Comparison of ENCODE assay signal across 20 mouse cellular contexts in genomic region chr11:107532271-107532670, GRCm38 (mm10).
"Had no signal": no experiment of that assay in that cellular context is flagged by ENCODE, and none has a peak within 500 bp of the region (broad histone marks: within the 10 kb centered on the region; RNA-seq: fewer than 3 reads in every experiment).

No protein-coding gene starts in this region.

- H3K36me3 ChIP-seq: liver, embryonic 15.5 days; lung, embryonic 15.5 days; midbrain, embryonic 13.5 days; midbrain, embryonic 15.5 days; neural tube, embryonic 12.5 days; stomach, embryonic 15.5 days had no signal

- H3K9ac ChIP-seq: liver, embryonic 15.5 days; liver, postnatal 0 days; lung, embryonic 15.5 days; midbrain, embryonic 13.5 days; midbrain, embryonic 15.5 days; neural tube, embryonic 12.5 days; stomach, embryonic 15.5 days had no signal

- H3K4me1 ChIP-seq: midbrain, embryonic 15.5 days; neural tube, embryonic 12.5 days; stomach, embryonic 15.5 days had no signal

- DNase-seq: liver, postnatal 0 days; lung, adult 2 months; lung, postnatal 14 days; lung, postnatal 36 days; right cerebral cortex, postnatal 25 days; right cerebral cortex, postnatal 4 days; spleen, adult 18-20 months; thymus, adult 18-20 months; thymus, postnatal 14 days; thymus, postnatal 36 days had no signal

- H3K27ac ChIP-seq: liver, embryonic 15.5 days; lung, embryonic 15.5 days; macrophage; midbrain, embryonic 13.5 days; midbrain, embryonic 15.5 days; neural tube, embryonic 12.5 days; stomach, embryonic 15.5 days had no signal

- ATAC-seq: liver, postnatal 0 days; lung, postnatal 0 days; midbrain, embryonic 13.5 days; midbrain, embryonic 15.5 days had no signal

- H3K27me3 ChIP-seq: liver, embryonic 15.5 days; lung, embryonic 15.5 days; megakaryocyte, embryonic 14.5 days; midbrain, embryonic 13.5 days; midbrain, embryonic 15.5 days; neural tube, embryonic 12.5 days; stomach, embryonic 15.5 days had no signal

- H3K4me3 ChIP-seq: liver, embryonic 15.5 days; lung, embryonic 15.5 days; megakaryocyte, embryonic 14.5 days; midbrain, embryonic 13.5 days; midbrain, embryonic 15.5 days; neural tube, embryonic 12.5 days; stomach, embryonic 15.5 days had no signal

- H3K9me3 ChIP-seq: liver, embryonic 15.5 days; lung, embryonic 15.5 days; megakaryocyte, embryonic 14.5 days; midbrain, embryonic 13.5 days; midbrain, embryonic 15.5 days; neural tube, embryonic 12.5 days; stomach, embryonic 15.5 days had no signal

- H3K4me2 ChIP-seq: liver, embryonic 15.5 days; lung, embryonic 15.5 days; midbrain, embryonic 11.5 days; midbrain, embryonic 13.5 days; midbrain, embryonic 15.5 days; neural tube, embryonic 12.5 days; stomach, embryonic 15.5 days had no signal
